In the genomic region with DNA sequence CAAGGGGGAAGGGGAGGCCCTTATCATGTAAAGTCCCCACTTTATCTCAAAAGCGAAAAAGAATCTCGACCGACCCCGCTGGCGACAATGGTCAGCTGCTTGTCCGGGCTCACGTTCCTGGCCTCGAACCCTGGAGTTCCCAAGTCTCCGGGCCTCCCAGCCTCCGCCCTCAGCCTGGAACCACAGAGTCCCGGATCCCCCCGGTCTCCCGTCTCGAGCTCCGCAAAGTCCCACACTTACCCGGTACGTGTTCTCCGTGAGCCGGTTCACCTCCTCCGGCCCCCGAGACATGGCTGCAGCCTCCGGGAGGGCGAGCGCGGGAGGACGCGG, we compare ENCODE assay signal across 7 mouse cellular contexts. TPM values are rescaled to one million over a fixed set of nuclear protein-coding genes. Genes with fewer than 3 reads are reported as not detected.
DNase-seq lines count a peak whose midpoint lies in the region; ATAC-seq and TF ChIP-seq lines count a peak whose summit lies in the region.

No protein-coding gene starts in this region.

- TF ChIP-seq CTCF in lung, postnatal 0 days (IDR thresholded peaks at IDR 0.05), result no peak
- TF ChIP-seq CTCF in intestine, postnatal 0 days (IDR thresholded peaks at IDR 0.05; ENCODE audit: low read depth), result no peak

- H3K9me3 ChIP-seq in lung, postnatal 0 days (ENCODE audit: low read length), result no peaks in the 10 kb centered on the region
- no peaks in the 10 kb centered on the region for H3K9me3 ChIP-seq in forebrain, embryonic 11.5 days (ENCODE audit: control insufficient read depth, low read length)
- H3K9me3 ChIP-seq in intestine, postnatal 0 days (ENCODE audit: control insufficient read depth), result no peaks in the 10 kb centered on the region
- H3K9me3 ChIP-seq in neural tube, embryonic 15.5 days (replicated peaks), result no peaks in the 10 kb centered on the region

- no peak for TF ChIP-seq EP300 in lung, postnatal 0 days (IDR thresholded peaks at IDR 0.05)

- H3K27me3 ChIP-seq in lung, postnatal 0 days (replicated peaks; ENCODE audit: insufficient read depth, low read length), result 0 out of 2 replicates have a peak, but pooled peaks cover 3% of the 10 kb centered on the region
- peaks cover 8% of the 10 kb centered on the region for H3K27me3 ChIP-seq in forebrain, embryonic 11.5 days (ENCODE audit: control insufficient read depth, insufficient read depth, low read length)
- no peaks in the 10 kb centered on the region for H3K27me3 ChIP-seq in intestine, postnatal 0 days (replicated peaks; ENCODE audit: control insufficient read depth, insufficient read depth, low read length)
- H3K27me3 ChIP-seq in neural tube, embryonic 15.5 days (replicated peaks), result peaks cover 43% of the 10 kb centered on the region

- no peak for ATAC-seq in lung, postnatal 0 days
- ATAC-seq in forebrain, embryonic 11.5 days (replicated peaks; ENCODE audit: low FRiP score), result no peak
- ATAC-seq in intestine, postnatal 0 days, result no peak
- no peak for ATAC-seq in neural tube, embryonic 15.5 days (ENCODE audit: low FRiP score)

- peak overlapping the region; percentile 72 for H3K9ac ChIP-seq in lung, postnatal 0 days (replicated peaks; ENCODE audit: low read depth)
- peak overlapping the region; percentile 37 for H3K9ac ChIP-seq in forebrain, embryonic 11.5 days (ENCODE audit: low read length)
- H3K9ac ChIP-seq in intestine, postnatal 0 days (ENCODE audit: low read depth, low read length), result peak overlapping the region; percentile 94
- H3K9ac ChIP-seq in neural tube, embryonic 15.5 days (replicated peaks), result peak overlapping the region; percentile 44

- under 1% methylated on average over 27 of the region's 27 CpGs for WGBS in lung, postnatal 0 days
- WGBS in forebrain, embryonic 11.5 days, result 0% methylated on average over 27 of the region's 27 CpGs
- under 1% methylated on average over 27 of the region's 27 CpGs for WGBS in intestine, postnatal 0 days
- WGBS in neural tube, embryonic 15.5 days, result 0% methylated on average over 27 of the region's 27 CpGs

- peak overlapping the region; percentile 77 for H3K4me2 ChIP-seq in lung, postnatal 0 days (replicated peaks; ENCODE audit: low read depth, low read length)
- peak overlapping the region; percentile 86 for H3K4me2 ChIP-seq in forebrain, embryonic 11.5 days (ENCODE audit: low read depth, low read length, severe bottlenecking)
- H3K4me2 ChIP-seq in intestine, postnatal 0 days (replicated peaks; ENCODE audit: low read depth), result peak overlapping the region; percentile 75
- peak overlapping the region; percentile 99 for H3K4me2 ChIP-seq in neural tube, embryonic 15.5 days

- H3K36me3 ChIP-seq in lung, postnatal 0 days (ENCODE audit: insufficient read depth, low read length), result no peaks in the 10 kb centered on the region
- no peaks in the 10 kb centered on the region for H3K36me3 ChIP-seq in forebrain, embryonic 11.5 days (ENCODE audit: control insufficient read depth, insufficient read depth, low read length)
- no peaks in the 10 kb centered on the region for H3K36me3 ChIP-seq in intestine, postnatal 0 days (ENCODE audit: control insufficient read depth, insufficient read depth)
- H3K36me3 ChIP-seq in neural tube, embryonic 15.5 days, result no peaks in the 10 kb centered on the region

- no peaks in the 10 kb centered on the region for H3K4me1 ChIP-seq in lung, postnatal 0 days (ENCODE audit: insufficient read depth, low read depth, low read length)
- no peaks in the 10 kb centered on the region; the same call in 1 of the 2 replicates for H3K4me1 ChIP-seq in forebrain, embryonic 11.5 days (replicated peaks; ENCODE audit: control insufficient read depth, insufficient read depth, low read length)
- 0 out of 2 replicates have a peak, but pooled peaks cover 4% of the 10 kb centered on the region for H3K4me1 ChIP-seq in intestine, postnatal 0 days (replicated peaks; ENCODE audit: control insufficient read depth, insufficient read depth, low read length)
- peaks cover 19% of the 10 kb centered on the region for H3K4me1 ChIP-seq in neural tube, embryonic 15.5 days

- peak overlapping the region; percentile 91 for H3K27ac ChIP-seq in lung, postnatal 0 days (ENCODE audit: low read length)
- H3K27ac ChIP-seq in forebrain, embryonic 11.5 days (ENCODE audit: low read depth, low read length), result no peak overlapping the region
- H3K27ac ChIP-seq in intestine, postnatal 0 days (ENCODE audit: low read depth, low read length), result peak overlapping the region; percentile 98
- no peak overlapping the region for H3K27ac ChIP-seq in neural tube, embryonic 15.5 days (replicated peaks)

- DNase-seq in lung, postnatal 0 days (ENCODE audit: low spot score), result no peak
- no peak for DNase-seq in lung, postnatal 4 days
- DNase-seq in forebrain, embryonic 11.5 days (ENCODE audit: low spot score), result no peak
- DNase-seq in spleen, adult 12 weeks (ENCODE audit: low spot score), result no peak
- no peak for DNase-seq in kidney, postnatal 14 days

- peak overlapping the region; percentile 60 for H3K4me3 ChIP-seq in lung, postnatal 0 days (ENCODE audit: low read depth, low read length)
- H3K4me3 ChIP-seq in forebrain, embryonic 11.5 days (ENCODE audit: low read depth, low read length), result peak overlapping the region; percentile 47
- peak overlapping the region; percentile 88 for H3K4me3 ChIP-seq in intestine, postnatal 0 days (ENCODE audit: low read depth, low read length)
- H3K4me3 ChIP-seq in neural tube, embryonic 15.5 days (replicated peaks), result peak overlapping the region; percentile 54

RNA-seq across cellular contexts. Expression of gene Baiap2l1, which starts 0.4 kb away (rescaled TPM):
- polyA plus RNA-seq in lung, postnatal 0 days (2015; fragmentation: Nextera tagmentation; extraction: Ambion mirVana), result 18.3 and 21.5 TPM in 2 replicates
- polyA plus RNA-seq in forebrain, embryonic 11.5 days (2014; fragmentation: Nextera tagmentation; extraction: Ambion mirVana), result 4.1 and 4.2 TPM in 2 replicates
- polyA plus RNA-seq in intestine, postnatal 0 days (2015; fragmentation: Nextera tagmentation; extraction: Ambion mirVana), result 38.8 and 41.1 TPM in 2 replicates
- polyA plus RNA-seq in neural tube, embryonic 15.5 days (2015; fragmentation: Nextera tagmentation; extraction: Ambion mirVana), result 1.5 and 3.7 TPM in 2 replicates

Comparison
In these comparisons a context has a peak if more than half of its experiments do, and no peak if none do; other contexts are left out.
1. H3K27ac ChIP-seq: peak in lung, postnatal 0 days (single experiment) and intestine, postnatal 0 days (single experiment); none in forebrain, embryonic 11.5 days (single experiment) and neural tube, embryonic 15.5 days (single experiment).
2. H3K9ac ChIP-seq: peak in every context shown above with its lines; median percentile 94 in intestine, postnatal 0 days; 72 in lung, postnatal 0 days; 44 in neural tube, embryonic 15.5 days; 37 in forebrain, embryonic 11.5 days.
3. Peak in every context shown above with its lines, with median percentiles within 50 percentile points of each other: H3K4me2 ChIP-seq and H3K4me3 ChIP-seq.